Mouse (Mus musculus) CH12.LX (cell line): Measurements from ENCODE around the gene Commd7. TPM values are rescaled to one million over a fixed set of nuclear protein-coding genes. Genes with fewer than 3 reads are reported as not detected.

Experiments
- DNase-seq: peaks from one replicate; pipeline ENCODE4 v3.0.0-alpha.2; 2013; ENCODE audit errors: extremely low read depth
- H3K27ac ChIP-seq: 2 replicates; pipeline ENCODE4 v1.5.1; 2012; ENCODE audit warnings: low read depth, mild to moderate bottlenecking, control low read depth, moderate library complexity; ENCODE audit not compliant: insufficient read depth
- H3K27me3 ChIP-seq: replicated peaks from 2 replicates; pipeline ENCODE3; 2012; ENCODE audit warnings: inconsistent platforms
- H3K36me3 ChIP-seq, 2 experiments: replicated peaks in 1 of 2; 2 replicates each; pipeline versions ENCODE3 to v1.6.1; 2012; ENCODE audit warnings: inconsistent platforms in 1 of 2, low read length in 1 of 2, mild to moderate bottlenecking in 1 of 2, mixed read lengths in 1 of 2, moderate library complexity in 1 of 2; ENCODE audit not compliant: control insufficient read depth in 1 of 2, insufficient read depth in 1 of 2
- H3K4me1 ChIP-seq, 2 experiments: 2 replicates each; pipeline ENCODE4 v1.6.1; 2012; ENCODE audit warnings: inconsistent platforms in 1 of 2, moderate library complexity in 1 of 2; ENCODE audit not compliant: insufficient read depth in 2 of 2, control insufficient read depth in 1 of 2
- H3K4me2 ChIP-seq: 2 replicates; pipeline ENCODE4 v1.6.1; 2012; ENCODE audit warnings: low read depth, mild to moderate bottlenecking, control low read depth; ENCODE audit not compliant: poor library complexity, insufficient read depth, severe bottlenecking
- H3K4me3 ChIP-seq, 3 experiments: fragments of 150-350 bp in 1 of 3; sonication (generic) in 1 of 3; replicated peaks in 1 of 3; 2 replicates each; pipeline versions ENCODE3 to v1.5.1; 2011 to 2012; ENCODE audit warnings: low read depth in 2 of 3, low read length in 2 of 3, mild to moderate bottlenecking in 2 of 3, moderate library complexity in 2 of 3, control low read depth in 1 of 3, improper control_type of control experiment in 1 of 3, inconsistent platforms in 1 of 3, mixed read lengths in 1 of 3; ENCODE audit not compliant: poor library complexity in 1 of 3
- H3K79me2 ChIP-seq: replicated peaks from 2 replicates; pipeline ENCODE4 v1.6.1; 2012; ENCODE audit warnings: mild to moderate bottlenecking, moderate library complexity; ENCODE audit not compliant: control insufficient read depth, poor library complexity, insufficient read depth, severe bottlenecking; ENCODE audit errors: extremely low read depth
- H3K9ac ChIP-seq: 2 replicates; pipeline ENCODE4 v1.6.1; 2012; ENCODE audit warnings: low read depth, mild to moderate bottlenecking, control low read depth, moderate library complexity; ENCODE audit not compliant: insufficient read depth
- H3K9me3 ChIP-seq: replicated peaks from 2 replicates; pipeline ENCODE3; 2012; ENCODE audit warnings: low read length, inconsistent platforms, mixed read lengths
- E2F4 ChIP-seq: IDR thresholded peaks from 2 replicates; pipeline ENCODE4 v1.6.1; 2011; ENCODE audit warnings: low read depth, low read length, improper control_type of control experiment; ENCODE audit not compliant: insufficient replicate concordance
- GABPA ChIP-seq: IDR thresholded peaks from 2 replicates; pipeline ENCODE4 v1.6.1; 2012; ENCODE audit warnings: low read depth, low read length, improper control_type of control experiment, inconsistent platforms; ENCODE audit not compliant: insufficient replicate concordance
- KAT2A ChIP-seq: IDR thresholded peaks from 2 replicates; pipeline ENCODE4 v1.6.1; 2012; ENCODE audit warnings: low read length, improper control_type of control experiment, inconsistent platforms; ENCODE audit not compliant: insufficient replicate concordance
- MAZ ChIP-seq: IDR thresholded peaks from 2 replicates; pipeline ENCODE4 v1.6.1; 2012; ENCODE audit warnings: low read depth, mild to moderate bottlenecking, inconsistent platforms, low read length, improper control_type of control experiment, moderate library complexity
- MEF2A ChIP-seq: IDR thresholded peaks from 2 replicates; pipeline ENCODE4 v1.6.1; 2014; ENCODE audit warnings: low read depth, mild to moderate bottlenecking, inconsistent platforms, low read length, improper control_type of control experiment, borderline replicate concordance
- NELFE ChIP-seq: IDR thresholded peaks from 2 replicates; pipeline ENCODE4 v1.6.1; 2011; ENCODE audit warnings: low read depth, low read length, improper control_type of control experiment
- NRF1 ChIP-seq: IDR thresholded peaks from 2 replicates; pipeline ENCODE4 v1.6.1; 2014; ENCODE audit warnings: low read depth, mild to moderate bottlenecking, inconsistent platforms, low read length, improper control_type of control experiment, moderate library complexity
- POLR2AphosphoS2 ChIP-seq: IDR thresholded peaks from 2 replicates; pipeline ENCODE4 v1.6.1; 2011; ENCODE audit warnings: low read depth, low read length, improper control_type of control experiment
- USF1 ChIP-seq: IDR thresholded peaks from 2 replicates; pipeline ENCODE4 v1.6.1; 2014; ENCODE audit warnings: low read depth, mild to moderate bottlenecking, inconsistent platforms, low read length, improper control_type of control experiment
- ZKSCAN1 ChIP-seq: IDR thresholded peaks from 2 replicates; pipeline ENCODE4 v1.6.1; 2012; ENCODE audit warnings: low read depth, inconsistent platforms, low read length, improper control_type of control experiment, borderline replicate concordance
- dilution Hi-C: fragments of 300-500 bp; cut with MboI; formaldehyde crosslinking; loops from 2 replicates; pipeline ENCODE4 v1.14.3; 2020; ENCODE audit warnings: low sequenced_read_pairs; ENCODE audit not compliant: extremely low pct_unique_long_range_greater_than_20kb, extremely low pct_ligation_motif_present
- in situ Hi-C: fragments of 300-500 bp; cut with MboI; formaldehyde crosslinking; loops from 3 replicates; pipeline ENCODE4 v1.14.3; 2019; ENCODE audit warnings: low sequenced_read_pairs, low pct_ligation_motif_present, low pct_unique_long_range_greater_than_20kb, mixed read lengths
- polyA plus RNA-seq: library from polyadenylated mRNA; unstranded; fragments of >175 nt; gene quantifications from 2 replicates; pipeline ENCODE4 v1.2.1, GENCODE M21; 2012; ENCODE audit warnings: low read depth; ENCODE audit not compliant: insufficient read length
- total RNA-seq, 2 experiments: library from RNA; depleted of rRNA; stranded (reverse); fragments of 300-350 nt in 1 of 2; fragments of >200 nt in 1 of 2; gene quantifications; 2 replicates each; pipeline ENCODE4 v1.2.3; 2012 to 2014

The Commd7 gene
- total and polyA plus RNA-seq, 3 experiments, result 18.9 to 34.7 (median 28.4) TPM

GRCm38 (mm10) chr2:153618889-153619288 lies 13.7 kb downstream of the Commd7 start:
- H3K79me2 ChIP-seq, result no peaks in the 10 kb centered on the region
- H3K27me3 ChIP-seq, result no peaks in the 10 kb centered on the region
- H3K4me1 ChIP-seq, result no peaks in the 10 kb centered on the region
- TF ChIP-seq MAZ, result no peak
- no peak for TF ChIP-seq USF1
- TF ChIP-seq POLR2AphosphoS2, result no peak
- no peak for TF ChIP-seq GABPA
- TF ChIP-seq E2F4, result no peak
- TF ChIP-seq, all 38 proteins: peak for 0
- dilution Hi-C loops (no loop called here), in situ Hi-C loops (no loop called here)
- Histone ChIP-seq H3K27ac (no peak overlapping the region), H3K4me2 (no peak overlapping the region), H3K4me3 (no peak overlapping the region), H3K36me3 (peaks cover 46 to 74% of the 10 kb centered on the region in 2 experiments), H3K9ac (no peak overlapping the region), H3K9me3 (no peaks in the 10 kb centered on the region)
- DNase-seq, result no peak

DNA sequence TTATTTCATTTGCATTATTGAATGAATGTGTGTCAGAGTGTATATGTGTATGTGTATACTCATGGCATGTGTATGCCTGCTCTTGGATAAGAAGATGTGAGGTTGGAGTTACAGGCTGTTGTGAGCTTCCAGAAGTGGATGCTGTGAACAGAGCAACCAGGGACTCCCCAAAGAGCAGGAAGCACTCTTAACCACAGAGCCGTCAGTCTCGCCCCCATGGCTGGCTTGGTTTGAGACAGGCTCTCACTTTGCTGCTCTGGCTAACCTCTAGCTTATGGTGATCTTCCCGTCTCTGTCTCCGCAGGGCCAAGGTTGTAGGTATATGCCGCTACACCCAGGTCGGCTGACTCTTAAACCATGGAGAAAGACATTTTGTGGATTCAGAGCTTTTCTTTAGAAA lies 14.1 kb downstream of the Commd7 start:
- Histone ChIP-seq H3K27ac (no peak overlapping the region), H3K9ac (no peak overlapping the region), H3K4me3 (no peak overlapping the region), H3K4me1 (no peaks in the 10 kb centered on the region), H3K79me2 (no peaks in the 10 kb centered on the region), H3K4me2 (no peak overlapping the region), H3K27me3 (no peaks in the 10 kb centered on the region), H3K9me3 (no peaks in the 10 kb centered on the region), H3K36me3 (peaks cover 44 to 70% of the 10 kb centered on the region in 2 experiments)
- dilution Hi-C loops, result no loop called here
- no peak for DNase-seq
- in situ Hi-C loops, result no loop called here
- TF ChIP-seq E2F4 (no peak), NRF1 (no peak), MEF2A (no peak), MAZ (no peak), KAT2A (no peak)

- no peaks in the 10 kb centered on the region for H3K79me2 ChIP-seq
- H3K4me1 ChIP-seq, result no peaks in the 10 kb centered on the region
- DNase-seq, result no peak
- peaks cover 36 to 56% of the 10 kb centered on the region in 2 experiments for H3K36me3 ChIP-seq
- no peaks in the 10 kb centered on the region for H3K27me3 ChIP-seq
- no peak overlapping the region for H3K4me2 ChIP-seq
- no peak overlapping the region for H3K27ac ChIP-seq
- dilution Hi-C loops (no loop called here), in situ Hi-C loops (no loop called here)
- H3K4me3 ChIP-seq, result no peak overlapping the region
- H3K9me3 ChIP-seq, result no peaks in the 10 kb centered on the region
- TF ChIP-seq NELFE (no peak), NRF1 (no peak), ZKSCAN1 (no peak)
- H3K9ac ChIP-seq, result no peak overlapping the region
These were observed 15.7 kb downstream of the Commd7 start for GRCm38 (mm10) chr2:153616893-153617292.
